Mouse (Mus musculus) liver, postnatal 0 days (tissue): ENCODE results near the gene Pigv. TPM values are rescaled to one million over a fixed set of nuclear protein-coding genes. Genes with fewer than 3 reads are reported as not detected.

ENCODE experiments used
- ATAC-seq: fragments of 200-750 bp; cut with Nextera tagmentation; 2 replicates; pipeline ENCODE4 v1.8.0; 2017; ENCODE audit warnings: mild to moderate bottlenecking, moderate library complexity
- DNase-seq: peaks from one replicate; pipeline ENCODE4 v3.0.0-alpha.2; 2016
- H3K27ac ChIP-seq: fragments of 300-500 bp; sonication (generic); 2 replicates; pipeline ENCODE4 v1.5.1; 2014; ENCODE audit warnings: antibody characterized with exemption, moderate library complexity, mild to moderate bottlenecking, low read depth
- H3K27me3 ChIP-seq: fragments of 300-500 bp; sonication (generic); 2 replicates; pipeline ENCODE4 v1.6.1; 2014; ENCODE audit warnings: low read length, control low read depth, mixed read lengths; ENCODE audit not compliant: insufficient read depth
- H3K36me3 ChIP-seq: fragments of 300-500 bp; sonication (generic); replicated peaks from 2 replicates; pipeline ENCODE4 v1.6.1; 2014; ENCODE audit warnings: mild to moderate bottlenecking, control low read depth, low read length, moderate library complexity, mixed read lengths; ENCODE audit not compliant: insufficient read depth
- H3K4me1 ChIP-seq: fragments of 300-500 bp; sonication (generic); 2 replicates; pipeline ENCODE4 v1.6.1; 2014; ENCODE audit warnings: antibody characterized with exemption, mild to moderate bottlenecking, control low read depth; ENCODE audit not compliant: insufficient read depth
- H3K4me2 ChIP-seq: fragments of 300-500 bp; sonication (generic); 2 replicates; pipeline ENCODE4 v1.6.1; 2014; ENCODE audit warnings: low read depth, mild to moderate bottlenecking, low read length, moderate library complexity, mixed read lengths
- H3K4me3 ChIP-seq: fragments of 300-500 bp; sonication (generic); 2 replicates; pipeline ENCODE4 v1.5.1; 2014; ENCODE audit warnings: low read depth, low read length
- H3K9ac ChIP-seq: fragments of 300-500 bp; sonication (generic); replicated peaks from 2 replicates; pipeline ENCODE4 v1.6.1; 2014; ENCODE audit warnings: mild to moderate bottlenecking, moderate library complexity
- H3K9me3 ChIP-seq: fragments of 300-500 bp; sonication (generic); 2 replicates; pipeline ENCODE4 v1.6.1; 2016; ENCODE audit warnings: mild to moderate bottlenecking, control low read depth, low read length, mixed read lengths
- CTCF ChIP-seq: sonication (generic); IDR thresholded peaks from 2 replicates; pipeline ENCODE4 v1.5.1; 2016; ENCODE audit warnings: antibody characterized with exemption, low read depth
- EP300 ChIP-seq: IDR thresholded peaks from 2 replicates; pipeline ENCODE4 v1.6.1; 2016; ENCODE audit warnings: antibody characterized with exemption, low read depth, mild to moderate bottlenecking
- WGBS: fragments of 180-500 bp; shearing (Covaris S2); extraction: QIAGEN DNeasy Blood & Tissue Kit; methylation state at CpG from one replicate; pipeline ENCODE4 v1.1.7; 2014; ENCODE audit not compliant: insufficient replicate concordance; 5-methylcytosine and 5-hydroxymethylcytosine counted together
- polyA plus RNA-seq: library from polyadenylated mRNA; unstranded; fragments of >200 nt; fragmentation: Nextera tagmentation; extraction: Ambion mirVana; gene quantifications from 2 replicates; pipeline ENCODE4 v1.2.1, GENCODE M21; 2015

Pigv gene
- polyA plus RNA-seq, 1 experiment from 2014 or later, result 5.9 TPM

- H3K9ac ChIP-seq, result no peak overlapping the region
- no peak for ATAC-seq
- peaks cover 23% of the 10 kb centered on the region for H3K4me1 ChIP-seq
- H3K27ac ChIP-seq, result no peak overlapping the region
- no peaks in the 10 kb centered on the region for H3K27me3 ChIP-seq
- peak overlapping the region; percentile 77 for H3K4me3 ChIP-seq
- no peak for TF ChIP-seq CTCF
- TF ChIP-seq EP300, result no peak
- WGBS, result 53% methylated on average over 14 of the region's 14 CpGs
- H3K4me2 ChIP-seq, result peak overlapping the region; percentile 97
- no peak for DNase-seq
- H3K36me3 ChIP-seq, result peaks cover 6% of the 10 kb centered on the region; the same call in 1 of the 2 replicates
- no peaks in the 10 kb centered on the region for H3K9me3 ChIP-seq
Observed at GRCm38 (mm10) chr4:133631071-133631768, 41.2 kb downstream of the Pigv start.

- Histone ChIP-seq H3K27me3 (no peaks in the 10 kb centered on the region), H3K9me3 (no peaks in the 10 kb centered on the region), H3K27ac (peak overlapping the region; percentile 51; the same call in 1 of the 2 replicates), H3K9ac (no peak overlapping the region), H3K4me3 (no peak overlapping the region), H3K4me2 (peak overlapping the region; percentile 97; the same call in 1 of the 2 replicates), H3K36me3 (peaks cover 6% of the 10 kb centered on the region; the same call in 1 of the 2 replicates), H3K4me1 (peaks cover 28% of the 10 kb centered on the region)
- TF ChIP-seq CTCF (no peak), EP300 (no peak)
- 78% methylated on average over 8 of the region's 8 CpGs for WGBS
- ATAC-seq (no peak), DNase-seq (no peak)
Observed at GRCm38 (mm10) chr4:133630326-133630920, 42.0 kb downstream of the Pigv start.

- Histone ChIP-seq H3K4me2 (no peak overlapping the region), H3K9ac (no peak overlapping the region), H3K27ac (no peak overlapping the region), H3K4me1 (peaks cover 41% of the 10 kb centered on the region), H3K4me3 (no peak overlapping the region), H3K27me3 (no peaks in the 10 kb centered on the region), H3K9me3 (no peaks in the 10 kb centered on the region), H3K36me3 (peaks cover 12% of the 10 kb centered on the region; the same call in 1 of the 2 replicates)
- ATAC-seq, result no peak
- no peak for DNase-seq
- TF ChIP-seq CTCF (no peak), EP300 (no peak)
- WGBS, result 62% methylated on average over 7 of the region's 7 CpGs
Observed at GRCm38 (mm10) chr4:133629191-133629590, 43.3 kb downstream of the Pigv start.

GRCm38 (mm10) chr4:133628517-133628916 lies 43.9 kb downstream of the Pigv start:
- Histone ChIP-seq H3K27ac (no peak overlapping the region), H3K36me3 (peaks cover 18% of the 10 kb centered on the region; the same call in 1 of the 2 replicates), H3K9ac (no peak overlapping the region), H3K27me3 (no peaks in the 10 kb centered on the region), H3K4me3 (no peak overlapping the region), H3K9me3 (no peaks in the 10 kb centered on the region), H3K4me1 (peaks cover 41% of the 10 kb centered on the region), H3K4me2 (no peak overlapping the region)
- TF ChIP-seq EP300 (no peak), CTCF (no peak)
- ATAC-seq, result no peak
- 60% methylated on average over 2 of the region's 2 CpGs for WGBS
- DNase-seq, result no peak

GRCm38 (mm10) chr4:133627039-133627438 lies 45.4 kb downstream of the Pigv start:
- peaks cover 18% of the 10 kb centered on the region; the same call in 1 of the 2 replicates for H3K36me3 ChIP-seq
- no peak overlapping the region for H3K4me3 ChIP-seq
- no peak for ATAC-seq
- no peaks in the 10 kb centered on the region for H3K9me3 ChIP-seq
- H3K9ac ChIP-seq, result no peak overlapping the region
- peaks cover 35% of the 10 kb centered on the region for H3K4me1 ChIP-seq
- TF ChIP-seq EP300, result no peak
- no peak for TF ChIP-seq CTCF
- H3K27ac ChIP-seq, result peak overlapping the region; percentile 85; the same call in 1 of the 2 replicates
- H3K4me2 ChIP-seq, result no peak overlapping the region
- no peaks in the 10 kb centered on the region for H3K27me3 ChIP-seq
- WGBS, result 86% methylated on average over 14 of the region's 14 CpGs
- DNase-seq, result no peak

GRCm38 (mm10) chr4:133626621-133627020 lies 45.8 kb downstream of the Pigv start:
- H3K4me2 ChIP-seq, result no peak overlapping the region
- peaks cover 33% of the 10 kb centered on the region for H3K4me1 ChIP-seq
- ATAC-seq (no peak), DNase-seq (no peak)
- no peaks in the 10 kb centered on the region for H3K27me3 ChIP-seq
- peak overlapping the region; percentile 85 for H3K27ac ChIP-seq
- TF ChIP-seq EP300 (no peak), CTCF (no peak)
- H3K9ac ChIP-seq, result no peak overlapping the region
- WGBS, result 88% methylated on average over 9 of the region's 9 CpGs
- H3K36me3 ChIP-seq, result peaks cover 18% of the 10 kb centered on the region; the same call in 1 of the 2 replicates
- no peak overlapping the region for H3K4me3 ChIP-seq
- H3K9me3 ChIP-seq, result no peaks in the 10 kb centered on the region
